Mouse (Mus musculus) limb, embryonic 10.5 days (tissue): Measurements from ENCODE around the gene Sfxn5. TPM values are rescaled to one million over a fixed set of nuclear protein-coding genes. Genes with fewer than 3 reads are reported as not detected.
A peak's percentile ranks its signal among the peaks of the same experiment; 100 is the strongest.

Experiments
- DNase-seq: peaks from one replicate; pipeline ENCODE4 v3.0.0-alpha.2; 2017; ENCODE audit warnings: low spot score
- H3K27ac ChIP-seq: fragments of 300-500 bp; sonication (generic); 2 replicates; pipeline ENCODE4 v1.5.1; 2016; ENCODE audit warnings: mild to moderate bottlenecking
- H3K27me3 ChIP-seq: fragments of 300-500 bp; sonication (generic); 2 replicates; pipeline ENCODE4 v1.6.1; 2016; ENCODE audit warnings: low read depth, mild to moderate bottlenecking; ENCODE audit not compliant: poor library complexity, severe bottlenecking
- H3K36me3 ChIP-seq: fragments of 300-500 bp; sonication (generic); 2 replicates; pipeline ENCODE4 v1.6.1; 2016; ENCODE audit warnings: mild to moderate bottlenecking, moderate library complexity
- H3K4me1 ChIP-seq: fragments of 300-500 bp; sonication (generic); 2 replicates; pipeline ENCODE4 v1.6.1; 2016
- H3K4me3 ChIP-seq: fragments of 300-500 bp; sonication (generic); 2 replicates; pipeline ENCODE4 v1.5.1; 2016; ENCODE audit warnings: mild to moderate bottlenecking, moderate library complexity
- H3K9me3 ChIP-seq: fragments of 300-500 bp; sonication (generic); replicated peaks from 2 replicates; pipeline ENCODE4 v1.6.1; 2016; ENCODE audit warnings: mild to moderate bottlenecking
- WGBS: fragments of 180-500 bp; shearing (Covaris S2); methylation state at CpG from one replicate; pipeline ENCODE4 v1.1.7; 2016; 5-methylcytosine and 5-hydroxymethylcytosine counted together
- polyA plus RNA-seq: library from polyadenylated mRNA; unstranded; fragments of >200 nt; fragmentation: Nextera tagmentation; extraction: Ambion mirVana; gene quantifications from 2 replicates; pipeline ENCODE4 v1.2.1, GENCODE M21; 2016

The Sfxn5 gene
- polyA plus RNA-seq, 1 experiment from 2014 or later, result 6.4 TPM

- Histone ChIP-seq H3K9me3 (no peaks in the 10 kb centered on the region), H3K36me3 (no peaks in the 10 kb centered on the region), H3K4me1 (peaks cover 22% of the 10 kb centered on the region), H3K27ac (no peak overlapping the region), H3K4me3 (no peak overlapping the region), H3K27me3 (peaks cover 70% of the 10 kb centered on the region)
- 31% methylated on average over 16 of the region's 16 CpGs for WGBS
- DNase-seq, result no peak
Measured at GRCm38 (mm10) chr6:85206182-85206938, 126.9 kb downstream of the Sfxn5 start.

- H3K4me3 ChIP-seq, result no peak overlapping the region
- DNase-seq, result no peak
- peaks cover 84% of the 10 kb centered on the region for H3K27me3 ChIP-seq
- no peaks in the 10 kb centered on the region for H3K36me3 ChIP-seq
- no peak overlapping the region for H3K27ac ChIP-seq
- no peaks in the 10 kb centered on the region for H3K9me3 ChIP-seq
- 79% methylated on average over 2 of the region's 2 CpGs for WGBS
- H3K4me1 ChIP-seq, result peaks cover 7% of the 10 kb centered on the region
Measured at GRCm38 (mm10) chr6:85197951-85198350, 135.3 kb downstream of the Sfxn5 start.

- Histone ChIP-seq H3K4me3 (peak overlapping the region; percentile 18; the same call in 1 of the 2 replicates), H3K27ac (no peak overlapping the region), H3K27me3 (peaks cover 98% of the 10 kb centered on the region), H3K9me3 (no peaks in the 10 kb centered on the region), H3K4me1 (peaks cover 24% of the 10 kb centered on the region), H3K36me3 (no peaks in the 10 kb centered on the region)
- peak; percentile 52 for DNase-seq
- 3% methylated on average over 29 of the region's 29 CpGs for whole genome bisulfite sequencing
Measured at GRCm38 (mm10) chr6:85193381-85194318, 139.6 kb downstream of the Sfxn5 start.

GRCm38 (mm10) chr6:85191751-85192440 lies 141.3 kb downstream of the Sfxn5 start:
- Histone ChIP-seq H3K27ac (no peak overlapping the region), H3K4me3 (no peak overlapping the region), H3K9me3 (no peaks in the 10 kb centered on the region), H3K27me3 (peaks cover 100% of the 10 kb centered on the region), H3K4me1 (peaks cover 41% of the 10 kb centered on the region), H3K36me3 (no peaks in the 10 kb centered on the region)
- DNase-seq, result peak; percentile 35
- WGBS, result 14% methylated on average over 9 of the region's 9 CpGs

GRCm38 (mm10) chr6:85190671-85191070 lies 142.6 kb downstream of the Sfxn5 start:
- no peaks in the 10 kb centered on the region for H3K9me3 ChIP-seq
- peaks cover 50% of the 10 kb centered on the region for H3K4me1 ChIP-seq
- no peak overlapping the region for H3K27ac ChIP-seq
- peak overlapping the region; percentile 41 for H3K4me3 ChIP-seq
- WGBS, result 2% methylated on average over 13 of the region's 13 CpGs
- peaks cover 100% of the 10 kb centered on the region for H3K27me3 ChIP-seq
- no peaks in the 10 kb centered on the region for H3K36me3 ChIP-seq
- no peak for DNase-seq

GRCm38 (mm10) chr6:85189911-85190591 lies 143.2 kb downstream of the Sfxn5 start:
- Histone ChIP-seq H3K36me3 (no peaks in the 10 kb centered on the region), H3K4me1 (peaks cover 50% of the 10 kb centered on the region), H3K9me3 (no peaks in the 10 kb centered on the region), H3K27me3 (peaks cover 100% of the 10 kb centered on the region), H3K4me3 (peak overlapping the region; percentile 41), H3K27ac (no peak overlapping the region)
- DNase-seq, result peak; percentile 73
- under 1% methylated on average over 52 of the region's 52 CpGs for WGBS

- Histone ChIP-seq H3K27me3 (peaks cover 99% of the 10 kb centered on the region), H3K9me3 (no peaks in the 10 kb centered on the region), H3K27ac (no peak overlapping the region), H3K4me3 (peak overlapping the region; percentile 41; the same call in 1 of the 2 replicates), H3K36me3 (no peaks in the 10 kb centered on the region), H3K4me1 (peaks cover 50% of the 10 kb centered on the region)
- no peak for DNase-seq
- 5% methylated on average over 14 of the region's 14 CpGs for WGBS
Measured at GRCm38 (mm10) chr6:85189361-85189760, 143.9 kb downstream of the Sfxn5 start.

- peak overlapping the region; percentile 50 for H3K4me3 ChIP-seq
- peaks cover 99% of the 10 kb centered on the region for H3K27me3 ChIP-seq
Measured at GRCm38 (mm10) chr6:85188256-85189110, 144.7 kb downstream of the Sfxn5 start.

GRCm38 (mm10) chr6:85187340-85188211 lies 145.6 kb downstream of the Sfxn5 start, which contains the start of gene Emx1:
Emx1 (plus strand) TSS chr6:85187438.
- peaks cover 43% of the 10 kb centered on the region for H3K4me1 ChIP-seq
- WGBS, result under 1% methylated on average over 78 of the region's 81 CpGs

More at GRCm38 (mm10) chr6:85188256-85189110, 144.7 kb downstream of the Sfxn5 start:
- peak overlapping the region; percentile 46; the same call in 1 of the 2 replicates for H3K27ac ChIP-seq
- H3K4me1 ChIP-seq, result peaks cover 43% of the 10 kb centered on the region
- DNase-seq, result peak; percentile 74
- WGBS, result 2% methylated on average over 39 of the region's 39 CpGs
- H3K36me3 ChIP-seq, result no peaks in the 10 kb centered on the region
- H3K9me3 ChIP-seq, result no peaks in the 10 kb centered on the region

GRCm38 (mm10) chr6:85186744-85187059 lies 146.5 kb downstream of the Sfxn5 start:
- under 1% methylated on average over 15 of the region's 15 CpGs for WGBS
- H3K36me3 ChIP-seq, result no peaks in the 10 kb centered on the region
- peaks cover 43% of the 10 kb centered on the region for H3K4me1 ChIP-seq
- peaks cover 99% of the 10 kb centered on the region for H3K27me3 ChIP-seq
- H3K9me3 ChIP-seq, result no peaks in the 10 kb centered on the region
- peak overlapping the region; percentile 50; the same call in 1 of the 2 replicates for H3K4me3 ChIP-seq
- H3K27ac ChIP-seq, result no peak overlapping the region
- peak; percentile 53 for DNase-seq

More at GRCm38 (mm10) chr6:85187340-85188211, 145.6 kb downstream of the Sfxn5 start, which contains the start of gene Emx1:
- H3K36me3 ChIP-seq, result no peaks in the 10 kb centered on the region
- peak; percentile 79 for DNase-seq
- H3K27me3 ChIP-seq, result peaks cover 99% of the 10 kb centered on the region
- H3K4me3 ChIP-seq, result peak within 1 kb of the TSS; percentile 50
- H3K9me3 ChIP-seq, result no peaks in the 10 kb centered on the region
- peak within 1 kb of the TSS; percentile 46 for H3K27ac ChIP-seq
